Mouse (Mus musculus) lung, postnatal 36 days (tissue): ENCODE measurements around the gene Pth1r.

Experiments
- DNase-seq: peaks from one replicate; pipeline ENCODE4 v3.0.0; 2022; ENCODE audit warnings: mixed read lengths

Pth1r gene

GRCm38 (mm10) chr9:110748451-110748850 is 1.5 kb upstream of the Pth1r start:
- DNase-seq: no peak

DNA sequence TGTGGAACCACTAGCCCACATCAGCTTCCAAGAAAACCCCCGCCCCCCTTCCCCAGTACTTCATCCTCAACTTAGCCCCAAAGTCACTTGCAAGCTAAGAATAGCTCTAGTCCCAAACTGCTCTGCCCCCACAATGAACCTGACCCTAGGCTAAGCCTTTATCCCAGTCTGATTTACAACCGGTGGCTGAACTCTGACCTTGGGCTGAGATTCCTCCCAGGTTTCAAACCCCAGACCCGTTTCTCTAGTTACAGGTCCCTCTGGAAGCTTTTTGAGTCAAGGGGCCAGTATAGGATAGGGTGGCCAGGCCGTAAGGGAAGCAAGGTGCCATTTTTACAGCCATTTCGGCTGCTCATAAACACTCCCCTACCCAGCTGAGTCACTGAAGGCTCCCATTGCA is 707 bp downstream of the Pth1r start:
- DNase-seq: no peak

- no peak for DNase-seq
Measured at GRCm38 (mm10) chr9:110745752-110746151, 1.2 kb downstream of the Pth1r start.

GRCm38 (mm10) chr9:110743456-110744323 is 3.3 kb downstream of the Pth1r start:
- DNase-seq: peak; percentile 17

GRCm38 (mm10) chr9:110742951-110743455 is 3.9 kb downstream of the Pth1r start:
- DNase-seq: no peak

GRCm38 (mm10) chr9:110742295-110742950 is 4.5 kb downstream of the Pth1r start:
- DNase-seq: no peak

DNA sequence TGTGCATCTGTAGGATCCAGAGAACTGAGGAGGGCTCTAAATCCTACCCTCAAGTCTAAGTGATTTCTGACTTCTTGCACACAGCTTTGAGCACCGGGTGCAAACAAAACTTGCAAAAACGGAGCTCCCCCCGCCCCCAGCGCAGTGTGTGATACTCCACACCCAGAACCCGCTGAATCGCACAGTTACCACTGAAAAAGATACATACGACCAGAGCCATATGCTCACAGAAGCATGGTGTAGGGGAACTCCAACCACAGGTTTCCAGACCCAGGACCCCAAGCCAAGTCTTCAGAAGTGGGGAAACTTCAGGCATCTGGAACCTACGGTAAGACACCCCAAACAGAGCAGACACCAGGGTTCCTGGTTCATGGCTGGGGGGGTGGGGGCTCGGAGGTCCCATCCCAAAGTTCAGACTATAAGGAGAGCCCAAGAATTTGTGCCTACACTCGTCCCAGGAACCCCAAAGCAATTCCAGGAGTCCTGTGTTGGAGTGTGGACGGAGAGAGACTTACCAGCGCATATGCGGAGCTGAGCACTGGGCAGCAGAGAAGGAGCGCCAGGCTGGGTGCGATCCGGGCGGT is 5.1 kb downstream of the Pth1r start, which contains the start of gene Myl3:
Myl3 (plus strand) TSS at position 151 of the 584 bp plus-strand sequence.
- DNase-seq: no peak

DNA sequence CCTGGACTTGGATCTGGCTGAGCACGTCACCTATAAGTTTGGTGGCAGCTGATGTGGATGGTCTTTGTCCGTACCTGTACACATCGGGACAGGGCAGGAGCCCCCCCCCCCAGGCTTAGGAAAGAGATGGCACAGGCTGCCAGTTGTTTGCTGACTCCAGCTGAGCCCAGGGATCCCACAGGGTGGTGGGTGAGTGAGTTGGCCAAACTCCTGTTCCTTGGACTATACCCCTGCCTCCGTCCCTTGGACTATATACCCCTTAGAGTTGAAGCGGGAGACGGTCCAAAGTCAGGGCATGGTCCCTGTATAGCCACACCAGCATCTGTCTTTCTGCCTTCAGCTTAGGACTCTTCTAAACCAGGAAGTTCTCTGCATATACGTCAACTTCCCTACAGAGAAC is 7.0 kb downstream of the Pth1r start:
- no peak for DNase-seq

DNA sequence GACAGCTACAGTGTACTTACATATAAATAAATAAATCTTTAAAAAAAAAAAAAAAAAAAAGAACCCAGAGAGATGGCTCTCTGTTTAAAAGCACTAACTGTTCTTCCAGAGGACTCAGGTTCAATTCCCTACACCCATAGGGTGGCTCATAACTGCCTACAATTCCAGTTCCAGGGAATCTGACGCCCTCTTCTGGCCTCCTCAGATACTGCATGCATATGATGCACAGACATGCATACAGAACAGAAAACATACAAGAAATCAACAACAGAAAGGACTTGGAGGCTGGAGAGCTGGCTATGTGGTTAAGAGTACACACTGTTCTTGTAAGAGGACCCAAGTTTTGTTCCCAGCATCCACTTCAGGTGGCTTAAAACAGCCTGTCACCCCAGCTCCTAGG is 8.9 kb downstream of the Pth1r start:
- no peak for DNase-seq

DNA sequence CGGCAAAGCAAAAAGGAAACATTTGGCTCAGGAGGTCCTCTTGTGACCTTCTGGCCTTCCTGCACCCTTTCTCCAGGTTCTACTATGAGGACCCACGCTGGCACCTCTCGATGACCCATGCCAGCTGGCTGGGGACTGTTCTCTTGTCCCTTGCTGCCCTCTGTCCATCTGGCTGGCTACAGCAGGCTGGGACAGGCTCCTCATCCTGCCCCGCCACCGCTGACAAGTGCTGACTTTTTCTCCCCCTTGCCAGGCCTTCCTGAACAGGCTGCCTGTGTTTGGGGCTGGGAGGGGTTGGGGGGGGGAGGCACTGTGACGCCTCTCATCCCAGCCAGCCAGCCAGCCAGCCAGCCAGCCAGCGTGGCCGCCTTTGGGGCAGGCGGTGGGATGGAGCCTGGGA is 10.6 kb downstream of the Pth1r start:
- no peak for DNase-seq

- no peak for DNase-seq
Measured at GRCm38 (mm10) chr9:110734154-110734553, 12.8 kb downstream of the Pth1r start.

GRCm38 (mm10) chr9:110733102-110733501 is 13.8 kb downstream of the Pth1r start:
- no peak for DNase-seq

DNA sequence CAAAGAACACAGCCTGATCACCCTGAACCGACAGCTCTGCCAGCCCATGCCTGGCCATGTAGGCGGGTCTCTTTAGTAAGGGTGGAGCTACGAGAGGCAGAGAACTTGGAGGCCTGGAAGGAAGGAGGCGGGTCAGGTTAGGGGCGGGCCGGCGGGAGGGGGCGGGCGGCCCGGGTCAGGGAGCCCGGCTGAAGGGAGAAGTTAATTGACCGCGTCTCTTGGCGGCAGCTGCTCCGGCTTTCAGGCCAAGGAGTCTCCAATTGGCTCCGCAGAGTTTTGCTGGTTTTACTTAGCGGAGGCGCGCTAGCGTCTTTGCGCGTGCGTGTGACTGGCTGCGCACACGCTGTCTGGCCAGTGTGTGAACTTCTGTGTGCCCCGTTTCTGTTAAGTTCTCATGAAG is 14.3 kb downstream of the Pth1r start:
- peak; percentile 91 for DNase-seq

DNA sequence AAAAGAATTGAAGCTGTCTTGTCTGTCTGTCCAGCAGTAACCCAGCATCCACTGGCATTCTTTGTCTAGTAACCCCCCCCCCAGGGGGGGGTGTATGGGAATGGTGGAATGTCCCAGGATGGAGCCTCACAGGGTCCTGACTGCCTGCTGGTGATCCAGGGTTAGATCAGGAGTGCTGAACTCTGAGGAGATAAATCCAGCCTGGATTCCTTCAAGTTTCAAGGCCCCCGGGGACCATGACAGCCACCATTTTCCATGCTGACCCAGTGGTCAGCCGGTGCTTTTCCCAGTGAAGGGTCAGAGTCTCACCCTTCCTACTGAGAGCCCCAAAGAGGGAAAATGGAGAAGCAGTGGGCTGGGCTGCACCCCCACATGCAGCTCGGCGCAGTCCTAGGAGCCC is 15.1 kb downstream of the Pth1r start:
- no peak for DNase-seq

GRCm38 (mm10) chr9:110729841-110730240 is 17.1 kb downstream of the Pth1r start:
- peak; percentile 74 for DNase-seq

DNA sequence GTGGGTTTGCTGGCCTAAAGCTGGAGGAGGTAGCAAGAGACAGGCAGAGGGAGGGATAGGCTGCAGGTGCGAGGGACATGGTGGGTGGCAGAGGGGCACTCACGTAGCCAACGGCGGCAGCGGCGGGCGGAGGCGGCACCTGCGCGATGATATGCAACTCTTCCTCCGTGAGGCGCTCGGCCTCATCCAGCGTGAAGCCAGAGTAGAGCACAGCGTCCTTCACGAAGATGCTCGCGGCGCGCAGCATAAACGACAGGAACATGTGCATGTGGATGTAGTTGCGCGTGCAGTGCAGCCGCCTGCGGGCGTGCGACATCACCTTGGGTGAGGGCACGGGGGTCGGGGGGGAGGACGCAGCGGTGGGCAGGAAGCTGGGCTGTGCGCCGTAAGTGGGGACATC is 20.1 kb downstream of the Pth1r start:
- DNase-seq: no peak

DNA sequence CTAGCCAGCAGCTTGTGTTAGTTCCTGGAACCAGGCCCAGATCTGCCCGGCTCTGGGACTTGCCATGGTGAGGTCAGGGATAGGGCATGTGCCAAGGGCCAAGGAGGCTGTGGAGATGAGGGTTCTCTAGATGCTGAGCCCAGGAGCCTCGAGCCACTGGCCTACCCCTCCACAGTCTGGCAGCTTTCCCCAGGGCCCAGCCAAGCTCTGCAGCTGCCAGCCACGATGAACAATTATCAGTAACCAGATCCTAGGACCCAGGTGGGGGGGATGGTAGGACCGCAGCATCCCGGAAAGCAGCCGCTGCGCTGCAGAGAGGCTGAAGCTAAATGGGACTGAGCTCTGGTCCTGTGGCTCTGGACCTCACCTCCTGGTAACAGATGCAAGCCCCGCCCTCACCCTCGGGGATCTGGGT is 21.2 kb downstream of the Pth1r start:
- DNase-seq: peak; percentile 32

GRCm38 (mm10) chr9:110722060-110722459 is 24.9 kb downstream of the Pth1r start:
- no peak for DNase-seq

DNA sequence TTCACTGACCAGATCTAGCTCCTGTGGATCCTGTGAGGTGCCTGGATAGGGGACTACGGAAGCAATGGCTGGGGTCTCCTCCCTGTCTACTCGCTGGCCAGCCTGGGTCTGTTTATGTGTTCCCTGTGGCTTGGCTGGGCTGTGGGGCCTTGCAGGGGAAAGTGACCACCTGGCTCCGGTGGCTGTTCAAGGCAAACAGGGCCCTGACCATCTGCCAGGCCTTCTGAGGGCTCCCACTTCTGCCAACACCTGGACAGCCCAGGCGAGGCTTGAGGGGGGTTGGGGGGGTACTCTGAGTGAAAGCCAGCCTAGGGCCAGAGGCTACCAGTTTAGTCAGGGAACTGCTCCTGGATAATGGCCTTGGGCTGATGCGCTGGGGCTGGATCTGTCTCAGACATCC is 27.0 kb downstream of the Pth1r start:
- no peak for DNase-seq

DNA sequence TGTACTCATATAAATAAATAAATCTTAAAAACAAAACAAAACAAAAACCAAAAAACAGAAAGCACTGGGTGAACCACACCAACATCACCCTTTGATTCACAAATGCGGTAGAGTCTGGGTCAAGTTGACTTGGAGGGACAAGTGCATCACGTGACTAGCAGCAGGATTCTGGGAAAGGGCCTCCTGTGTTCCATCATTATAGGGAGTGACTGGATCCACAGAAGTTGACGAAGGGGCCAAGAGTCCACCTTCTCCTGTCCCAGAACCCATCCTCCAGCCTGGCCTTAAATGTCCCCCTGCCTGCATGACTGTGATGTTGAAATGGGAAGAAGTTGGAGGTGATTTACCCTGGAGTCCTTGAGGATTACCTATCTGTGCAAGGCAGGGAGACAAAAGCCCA is 28.1 kb downstream of the Pth1r start:
- DNase-seq: no peak

DNA sequence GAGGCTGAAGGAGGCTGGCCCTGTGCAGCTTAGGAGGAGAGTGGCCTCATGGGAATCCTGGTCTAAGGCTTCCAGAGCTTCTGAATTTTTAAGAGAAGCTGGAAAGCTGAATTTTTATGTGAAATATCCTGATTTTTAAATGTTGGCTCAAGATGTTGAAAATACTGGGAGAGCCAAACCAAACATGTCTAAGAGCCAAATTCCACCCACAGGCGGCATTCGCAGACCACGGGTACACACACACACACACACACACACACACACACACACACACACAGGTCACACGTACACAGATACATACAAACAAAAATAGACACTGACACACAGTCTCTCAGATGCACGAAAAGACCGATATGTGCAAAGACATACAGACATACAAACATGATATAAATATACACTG is 28.9 kb downstream of the Pth1r start:
- DNase-seq: no peak

DNA sequence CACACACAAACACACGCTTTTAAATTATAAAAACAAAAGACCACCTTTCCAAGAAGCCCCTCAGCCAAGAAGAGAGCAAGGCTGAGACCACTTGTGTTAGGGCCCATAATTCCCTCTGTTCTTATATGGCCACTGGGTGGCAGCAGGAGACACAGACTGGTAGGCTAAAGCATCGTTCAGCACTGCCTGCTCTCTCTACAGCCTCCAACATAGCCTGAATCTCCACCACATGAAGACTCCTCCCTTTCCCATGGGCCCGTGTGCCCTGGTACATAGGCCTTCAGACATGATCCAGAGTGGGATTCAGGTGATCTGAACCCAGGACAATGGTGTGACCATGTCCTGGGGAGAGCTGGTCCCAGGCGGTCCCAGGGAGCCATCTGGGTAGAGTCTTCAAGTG is 30.2 kb downstream of the Pth1r start:
- DNase-seq: peak; percentile 85

- no peak for DNase-seq
Measured at GRCm38 (mm10) chr9:110715426-110715825, 31.5 kb downstream of the Pth1r start.

DNA sequence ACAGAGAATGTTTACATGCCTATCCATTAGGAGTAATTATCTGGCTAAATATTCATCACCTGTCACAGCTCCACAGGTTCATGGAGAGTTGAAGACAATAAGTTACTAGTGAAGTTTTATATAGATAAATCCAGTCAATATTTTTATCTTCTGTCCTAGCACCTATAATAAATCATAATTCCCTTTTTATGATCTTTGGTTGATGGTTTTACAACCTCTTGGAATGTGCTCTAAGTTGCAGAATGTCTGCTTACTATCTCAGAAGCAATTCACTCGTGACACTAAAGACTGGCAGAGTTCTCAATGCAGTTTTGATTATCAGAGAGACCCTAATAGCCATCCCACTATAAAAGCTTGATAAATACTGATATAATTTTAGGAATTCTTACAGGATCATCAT is 33.6 kb downstream of the Pth1r start:
- no peak for DNase-seq
